Mouse (Mus musculus): Measurements from ENCODE around the gene Lasp1.

GRCm38 (mm10) chr11:97830501-97830900 lies 31.7 kb downstream of the Lasp1 start:
- TF ChIP-seq RAD21 (IDR thresholded peaks at IDR 0.05; ENCODE audit: low read depth, low read length): no peak
- no peak for TF ChIP-seq ZKSCAN1 (IDR thresholded peaks at IDR 0.05; ENCODE audit: borderline replicate concordance, low read depth, low read length)
- TF ChIP-seq SIN3A (IDR thresholded peaks at IDR 0.05; ENCODE audit: low read length): no peak
- no peak for TF ChIP-seq EP300 (IDR thresholded peaks at IDR 0.05; ENCODE audit: low read length)
- TF ChIP-seq CHD1 (IDR thresholded peaks at IDR 0.05; ENCODE audit: low read depth, low read length): no peak
- no peak for TF ChIP-seq POLR2A (IDR thresholded peaks at IDR 0.05; ENCODE audit: low read depth, low read length)
- TF ChIP-seq SMC3 (IDR thresholded peaks at IDR 0.05; ENCODE audit: low read depth, low read length): no peak

Measured in CH12.LX (cell line).